Mouse (Mus musculus) natural killer cell, adult 2 months (primary cell): ENCODE data around the gene Ssxb6.
"Not testable (repeated sequence)": the region's sequence is repeated elsewhere in the genome, so short reads cannot be mapped to it uniquely, and the experiment has no call there.

Source experiments
- DNase-seq, 2 experiments: peaks; one replicate each; pipeline ENCODE4 v3.0.0; 2022; ENCODE audit warnings: low spot score in 2 of 2

Gene Ssxb6

DNA sequence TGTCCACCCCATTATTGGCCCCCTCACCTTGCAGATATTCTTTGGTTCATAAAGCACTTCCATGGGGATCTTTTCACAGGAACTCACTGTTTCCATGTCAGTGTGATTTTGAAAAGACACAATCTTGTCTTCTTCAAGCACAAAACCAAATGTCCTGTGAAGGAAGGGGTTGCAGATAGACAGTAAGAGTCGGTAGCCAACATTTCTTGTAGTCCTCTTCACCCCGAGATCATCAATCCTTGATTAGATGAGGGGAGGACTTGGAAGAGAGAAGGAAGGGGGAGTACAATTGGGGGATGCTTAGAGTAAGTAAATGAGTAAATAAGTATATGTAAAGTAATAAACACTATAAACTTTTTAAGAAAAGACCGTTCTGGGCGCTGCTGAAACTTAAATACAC lies at the start of gene Ssxb6:
Ssxb6 (minus strand) TSS at position 101 of the 400 bp plus-strand sequence.
- DNase-seq, result not testable (repeated sequence)

GRCm38 (mm10) chrX:8591716-8592115 lies 43.7 kb upstream of the Ssxb6 start, which contains the start of gene Ssxb3:
Gene Ssxb3, minus strand, starts transcription at chrX:8591816.
- not testable (repeated sequence) for DNase-seq

DNA sequence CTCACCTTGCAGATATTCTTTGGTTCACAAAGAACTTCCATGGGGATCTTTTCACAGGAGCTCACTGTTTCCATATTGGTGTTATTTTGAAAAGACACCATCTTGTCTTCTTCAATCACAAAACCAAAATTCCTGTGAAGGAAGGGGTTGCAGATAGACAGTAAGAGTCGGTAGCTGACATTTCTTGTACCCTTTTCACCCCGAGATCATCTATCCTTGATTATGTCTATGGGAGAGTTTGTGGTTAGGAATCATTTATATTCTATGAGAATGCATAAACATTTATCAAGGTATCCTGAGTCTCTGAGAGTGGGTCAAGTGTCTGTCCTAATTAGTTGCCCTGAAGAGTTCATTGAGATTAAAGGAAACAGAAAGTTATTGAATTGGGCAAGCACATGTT lies 23.2 kb downstream of the Ssxb6 start, which contains the start of gene Gm14459:
Gm14459 (minus strand) TSS at position 101 of the 400 bp plus-strand sequence.
- no peak for DNase-seq
